Mouse (Mus musculus) lung, embryonic 15.5 days (tissue): Measurements from ENCODE around the gene Syne1. TPM values are rescaled to one million over a fixed set of nuclear protein-coding genes. Genes with fewer than 3 reads are reported as not detected.

ENCODE experiments used
- ATAC-seq: fragments of 200-750 bp; cut with Nextera tagmentation; 2 replicates; pipeline ENCODE4 v1.8.0; 2017; ENCODE audit warnings: moderate number of reproducible peaks, borderline replicate concordance; ENCODE audit not compliant: low FRiP score, low TSS enrichment; ENCODE audit errors: extremely low read depth
- H3K27ac ChIP-seq: fragments of 300-500 bp; sonication (generic); 2 replicates; pipeline ENCODE4 v1.5.1; 2015; ENCODE audit warnings: moderate library complexity, mild to moderate bottlenecking, inconsistent platforms
- H3K27me3 ChIP-seq: fragments of 300-500 bp; sonication (generic); 2 replicates; pipeline ENCODE4 v1.6.1; 2015; ENCODE audit warnings: inconsistent platforms
- H3K36me3 ChIP-seq: fragments of 300-500 bp; sonication (generic); 2 replicates; pipeline ENCODE4 v1.6.1; 2015; ENCODE audit warnings: inconsistent platforms
- H3K4me1 ChIP-seq: fragments of 300-500 bp; sonication (generic); 2 replicates; pipeline ENCODE4 v1.6.1; 2015; ENCODE audit warnings: inconsistent platforms
- H3K4me2 ChIP-seq: fragments of 300-500 bp; sonication (generic); 2 replicates; pipeline ENCODE4 v1.6.1; 2015; ENCODE audit warnings: inconsistent platforms, mild to moderate bottlenecking, moderate library complexity
- H3K4me3 ChIP-seq: fragments of 300-500 bp; sonication (generic); 2 replicates; pipeline ENCODE4 v1.5.1; 2015; ENCODE audit warnings: mild to moderate bottlenecking, inconsistent platforms
- H3K9ac ChIP-seq: fragments of 300-500 bp; sonication (generic); 2 replicates; pipeline ENCODE4 v1.6.1; 2015; ENCODE audit warnings: inconsistent platforms
- H3K9me3 ChIP-seq: fragments of 300-500 bp; sonication (generic); 2 replicates; pipeline ENCODE4 v1.6.1; 2016; ENCODE audit warnings: inconsistent platforms
- WGBS: fragments of 180-500 bp; shearing (Covaris S2); methylation state at CpG from one replicate; pipeline ENCODE4 v1.1.7; 2015; 5-methylcytosine and 5-hydroxymethylcytosine counted together
- polyA plus RNA-seq: library from polyadenylated mRNA; unstranded; fragments of >200 nt; fragmentation: Nextera tagmentation; extraction: Ambion mirVana; gene quantifications from 2 replicates; pipeline ENCODE4 v1.2.1, GENCODE M21; 2015

The Syne1 gene
- polyA plus RNA-seq, 1 experiment from 2014 or later = 4.9 TPM

DNA sequence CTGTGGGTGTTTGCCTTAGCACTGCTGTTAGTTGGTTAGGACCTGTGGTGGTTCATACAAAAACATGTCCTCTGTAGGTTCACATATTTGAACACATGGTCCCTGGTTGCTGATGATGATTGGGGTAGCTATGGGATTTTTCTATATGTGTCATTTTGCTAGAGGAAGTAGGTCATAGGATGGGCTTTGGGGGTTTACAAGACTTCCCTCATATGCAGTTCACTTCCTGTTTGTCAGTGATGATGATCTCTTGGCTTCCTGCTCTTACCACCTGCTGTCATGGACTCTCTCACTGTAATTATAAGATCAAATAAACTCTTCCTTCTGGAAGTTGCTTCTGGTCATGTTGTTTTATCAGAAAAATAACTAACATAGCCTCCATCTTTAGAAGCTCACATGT lies 7.5 kb upstream of the Syne1 start:
- Histone ChIP-seq H3K4me1 (no peaks in the 10 kb centered on the region), H3K9ac (no peak overlapping the region), H3K4me2 (no peak overlapping the region), H3K27ac (no peak overlapping the region), H3K36me3 (no peaks in the 10 kb centered on the region), H3K9me3 (no peaks in the 10 kb centered on the region), H3K4me3 (no peak overlapping the region), H3K27me3 (no peaks in the 10 kb centered on the region)
- ATAC-seq = no peak

DNA sequence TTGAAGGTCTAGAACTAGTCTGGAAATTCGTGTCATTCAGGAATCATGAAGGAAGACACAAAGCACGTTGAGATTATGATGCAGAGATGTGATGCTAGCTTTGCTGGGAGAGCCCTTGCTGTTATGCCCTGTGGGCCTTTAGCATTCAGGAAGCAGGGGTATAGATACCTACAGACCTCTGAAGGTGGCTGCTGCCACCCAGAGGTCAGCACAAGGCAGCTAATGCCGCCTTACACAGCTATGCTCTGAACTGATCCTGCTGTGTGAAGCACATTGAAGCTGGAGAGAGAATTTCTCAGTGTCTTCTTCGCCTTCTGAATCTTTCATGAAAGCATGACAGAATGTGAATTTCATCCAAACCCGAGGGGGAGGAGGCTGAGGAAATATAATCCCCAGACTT lies 3.7 kb upstream of the Syne1 start:
- 17% methylated on average over 5 of the region's 5 CpGs for WGBS

DNA sequence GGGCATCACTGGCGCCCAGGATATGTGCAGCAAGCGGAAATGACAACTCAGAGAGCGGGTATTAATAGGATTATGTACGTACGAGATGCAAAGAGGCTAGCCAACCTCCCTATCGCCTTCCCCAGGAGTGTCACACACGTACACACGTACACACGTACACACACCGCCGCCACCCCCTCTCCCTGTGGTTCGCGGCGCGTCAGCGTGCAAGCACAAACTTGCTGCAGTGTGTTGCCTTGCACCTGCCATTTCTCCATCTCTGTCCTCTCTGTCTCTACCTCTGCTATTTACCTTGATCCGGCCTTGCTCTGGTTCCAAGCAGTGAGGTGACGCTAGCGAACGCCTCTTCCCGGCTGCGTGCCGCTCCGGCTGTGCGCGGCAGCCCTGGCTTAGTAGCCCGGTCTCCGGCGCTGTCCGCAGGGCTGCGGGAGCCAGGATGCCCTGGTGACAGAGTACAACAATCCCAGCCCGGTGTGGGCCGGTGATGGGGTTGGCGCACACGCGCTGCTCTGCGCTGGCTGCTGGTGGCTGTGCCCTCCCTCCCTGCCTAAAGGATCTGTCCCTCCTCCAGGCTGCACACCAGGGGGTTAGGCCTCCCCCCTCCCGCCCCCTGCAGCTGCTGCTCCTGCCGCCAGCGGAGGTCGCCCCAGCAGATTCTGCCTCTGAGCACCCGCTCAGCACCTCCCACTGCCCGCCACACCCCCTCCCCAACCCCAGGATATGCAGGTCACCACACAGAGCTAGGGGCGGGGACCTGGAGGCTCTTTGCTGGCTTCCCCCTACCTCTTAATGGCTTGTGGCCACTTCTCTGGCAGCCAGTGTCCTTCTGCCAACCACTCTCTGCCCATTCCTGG lies 887 bp downstream of the Syne1 start:
- H3K27me3 ChIP-seq = no peaks in the 10 kb centered on the region; the same call in 1 of the 2 replicates
- H3K9me3 ChIP-seq = no peaks in the 10 kb centered on the region
- H3K36me3 ChIP-seq = no peaks in the 10 kb centered on the region
- ATAC-seq = peak; percentile 83
- H3K4me1 ChIP-seq = 0 out of 2 replicates have a peak, but pooled peaks cover 3% of the 10 kb centered on the region
- peak overlapping the region; percentile 8; the same call in 1 of the 2 replicates for H3K9ac ChIP-seq
- WGBS = under 1% methylated on average over 44 of the region's 44 CpGs
- H3K27ac ChIP-seq = no peak overlapping the region
- H3K4me3 ChIP-seq = peak overlapping the region; percentile 41
- peak overlapping the region; percentile 85 for H3K4me2 ChIP-seq

More for the DNA sequence above, 3.7 kb upstream of the Syne1 start:
- H3K27me3 ChIP-seq = no peaks in the 10 kb centered on the region; the same call in 1 of the 2 replicates
- no peaks in the 10 kb centered on the region for H3K36me3 ChIP-seq
- H3K4me2 ChIP-seq = no peak overlapping the region
- H3K4me1 ChIP-seq = 0 out of 2 replicates have a peak, but pooled peaks cover 3% of the 10 kb centered on the region
- ATAC-seq = no peak
- H3K9me3 ChIP-seq = no peaks in the 10 kb centered on the region
- no peak overlapping the region for H3K9ac ChIP-seq
- H3K27ac ChIP-seq = no peak overlapping the region
- H3K4me3 ChIP-seq = no peak overlapping the region

DNA sequence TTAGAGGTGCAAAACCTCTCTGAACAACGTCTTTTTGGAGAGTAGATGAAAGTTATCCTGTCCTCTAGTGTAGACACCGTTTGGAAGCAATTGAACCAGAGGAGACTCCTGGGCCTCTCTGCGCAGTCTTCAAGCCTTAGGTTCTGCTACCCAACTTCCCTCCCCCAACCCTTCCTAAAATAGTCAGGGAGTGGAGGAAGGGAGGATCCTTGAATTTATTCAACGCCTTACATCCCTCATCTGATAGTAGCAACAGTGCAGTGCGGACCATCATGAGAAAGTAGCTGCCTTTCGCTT lies 1.5 kb downstream of the Syne1 start:
- peak overlapping the region; percentile 41 for H3K4me3 ChIP-seq
- WGBS = 12% methylated on average over 6 of the region's 6 CpGs

DNA sequence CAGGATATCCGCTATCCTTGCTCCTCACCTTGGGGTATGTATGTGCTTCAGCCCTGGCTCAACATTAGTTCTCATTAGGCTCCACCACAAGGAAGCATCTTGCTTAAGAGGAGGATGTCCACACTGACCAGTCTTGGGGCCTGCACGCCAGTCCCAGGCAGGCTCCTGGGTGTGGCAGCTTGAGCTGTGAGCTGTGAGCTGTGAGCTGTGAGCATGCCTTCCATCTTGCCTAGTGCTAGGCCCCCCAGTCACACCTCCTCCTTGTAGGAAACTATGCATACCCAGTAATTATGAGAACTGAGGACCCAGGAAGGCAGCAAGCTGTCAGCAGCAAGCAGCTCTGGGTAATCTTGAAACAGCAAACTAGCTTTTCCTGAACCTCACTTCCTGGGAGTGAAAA lies 2.6 kb downstream of the Syne1 start:
- H3K27ac ChIP-seq = no peak overlapping the region
- WGBS = 78% methylated on average over 2 of the region's 2 CpGs
- no peak for ATAC-seq
- no peak overlapping the region for H3K4me3 ChIP-seq
- H3K9me3 ChIP-seq = no peaks in the 10 kb centered on the region
- 0 out of 2 replicates have a peak, but pooled peaks cover 3% of the 10 kb centered on the region for H3K4me1 ChIP-seq
- no peak overlapping the region for H3K4me2 ChIP-seq
- H3K36me3 ChIP-seq = no peaks in the 10 kb centered on the region
- H3K9ac ChIP-seq = no peak overlapping the region
- no peaks in the 10 kb centered on the region; the same call in 1 of the 2 replicates for H3K27me3 ChIP-seq

More for the DNA sequence above, 1.5 kb downstream of the Syne1 start:
- H3K9ac ChIP-seq = no peak overlapping the region
- H3K36me3 ChIP-seq = no peaks in the 10 kb centered on the region
- H3K27me3 ChIP-seq = no peaks in the 10 kb centered on the region; the same call in 1 of the 2 replicates
- ATAC-seq = no peak
- no peak overlapping the region for H3K27ac ChIP-seq
- peak overlapping the region; percentile 85 for H3K4me2 ChIP-seq
- no peaks in the 10 kb centered on the region for H3K9me3 ChIP-seq
- 0 out of 2 replicates have a peak, but pooled peaks cover 3% of the 10 kb centered on the region for H3K4me1 ChIP-seq

DNA sequence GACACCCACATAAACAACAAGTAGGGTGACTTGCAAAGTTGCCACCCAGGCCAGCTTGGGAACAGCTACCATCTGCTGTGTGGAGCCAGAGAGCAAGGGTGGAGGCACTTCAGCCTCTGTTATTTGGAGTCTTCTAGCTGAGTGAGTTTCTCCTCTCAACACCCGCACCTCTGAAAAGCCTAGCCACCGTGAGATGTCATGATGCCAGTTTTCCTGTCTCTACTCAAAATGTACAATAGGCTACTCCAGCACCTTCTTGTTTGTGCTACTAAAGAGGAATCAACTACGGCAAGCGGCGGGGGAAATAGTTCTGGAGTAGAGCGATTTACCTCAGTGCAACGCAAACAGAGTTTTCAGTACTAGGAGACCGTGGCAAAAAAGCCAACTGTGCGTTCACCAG lies 3.5 kb downstream of the Syne1 start:
- no peaks in the 10 kb centered on the region for H3K9me3 ChIP-seq
- H3K4me3 ChIP-seq = no peak overlapping the region
- H3K4me2 ChIP-seq = no peak overlapping the region
- no peaks in the 10 kb centered on the region for H3K36me3 ChIP-seq
- H3K4me1 ChIP-seq = 0 out of 2 replicates have a peak, but pooled peaks cover 3% of the 10 kb centered on the region
- H3K27me3 ChIP-seq = no peaks in the 10 kb centered on the region; the same call in 1 of the 2 replicates
- 85% methylated on average over 9 of the region's 9 CpGs for WGBS
- no peak overlapping the region for H3K9ac ChIP-seq
- no peak for ATAC-seq
- H3K27ac ChIP-seq = no peak overlapping the region

DNA sequence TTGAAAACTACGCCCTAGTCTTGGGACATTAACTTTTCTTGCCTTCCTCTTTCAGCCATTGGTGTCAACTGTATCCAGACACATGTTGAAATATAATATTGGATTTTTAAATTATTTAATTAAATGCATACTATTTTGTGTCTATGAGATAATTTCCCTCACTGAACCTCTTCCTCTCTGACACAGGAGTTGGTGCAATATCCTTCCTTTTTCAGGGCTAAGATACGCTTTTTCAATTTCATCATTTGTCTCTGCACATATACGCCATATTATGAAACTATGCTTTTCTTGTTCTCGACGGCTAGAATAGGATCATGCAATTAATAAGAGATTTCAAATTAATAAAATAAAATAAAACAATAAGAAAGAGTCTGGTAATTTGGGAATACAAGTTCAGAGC lies 4.9 kb downstream of the Syne1 start:
- Histone ChIP-seq H3K4me3 (no peak overlapping the region), H3K27ac (no peak overlapping the region), H3K9me3 (no peaks in the 10 kb centered on the region), H3K27me3 (no peaks in the 10 kb centered on the region; the same call in 1 of the 2 replicates), H3K4me2 (no peak overlapping the region), H3K36me3 (no peaks in the 10 kb centered on the region), H3K9ac (no peak overlapping the region), H3K4me1 (0 out of 2 replicates have a peak, but pooled peaks cover 3% of the 10 kb centered on the region)
- 92% methylated on average over 5 of the region's 5 CpGs for WGBS
- no peak for ATAC-seq

DNA sequence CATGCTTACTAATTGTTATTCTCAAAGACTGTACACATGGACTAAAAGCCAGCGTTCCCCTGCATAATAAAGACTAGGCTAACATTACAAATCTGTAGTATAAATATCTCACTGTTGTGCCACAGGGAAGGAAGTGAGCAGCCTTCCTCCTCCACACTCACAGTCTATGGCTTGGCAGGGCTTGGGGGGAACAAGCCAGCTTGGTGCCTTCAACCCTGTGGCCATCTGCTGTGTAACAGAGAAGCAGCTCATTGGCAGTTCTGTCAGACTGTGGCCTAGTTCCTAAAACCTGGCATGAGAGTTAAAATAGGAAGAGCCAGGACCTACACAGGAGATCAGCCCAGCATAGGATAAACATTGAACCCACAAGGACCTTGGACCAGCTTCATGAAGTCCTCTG lies 23.0 kb downstream of the Syne1 start:
- WGBS = 83% methylated on average over 1 of the region's 1 CpGs
- no peaks in the 10 kb centered on the region for H3K36me3 ChIP-seq
- ATAC-seq = no peak
- no peak overlapping the region for H3K4me3 ChIP-seq
- no peaks in the 10 kb centered on the region for H3K4me1 ChIP-seq
- no peak overlapping the region for H3K4me2 ChIP-seq
- no peak overlapping the region for H3K9ac ChIP-seq
- no peaks in the 10 kb centered on the region for H3K27me3 ChIP-seq
- no peaks in the 10 kb centered on the region for H3K9me3 ChIP-seq
- H3K27ac ChIP-seq = no peak overlapping the region

DNA sequence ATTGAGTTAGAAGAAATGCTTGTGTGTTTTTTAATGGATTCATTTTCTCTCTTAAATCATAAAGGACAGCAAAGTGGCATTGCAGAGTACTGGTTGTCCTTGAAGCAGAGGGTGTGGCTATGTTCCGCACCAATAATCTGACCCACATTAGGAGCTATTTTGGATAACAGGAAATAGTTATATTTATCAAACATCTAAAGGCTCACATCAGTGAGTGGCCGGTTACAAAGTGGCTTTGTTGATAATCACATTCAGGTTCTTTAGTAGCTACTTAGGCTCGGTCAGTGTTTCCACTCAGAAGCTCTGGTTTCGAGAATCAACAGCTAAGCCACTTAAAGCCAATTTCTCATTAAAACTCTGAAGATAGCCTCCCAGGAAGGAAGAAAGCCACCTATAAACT lies 23.6 kb downstream of the Syne1 start:
- WGBS = 61% methylated on average over 4 of the region's 4 CpGs
- H3K4me1 ChIP-seq = no peaks in the 10 kb centered on the region
- ATAC-seq = no peak

DNA sequence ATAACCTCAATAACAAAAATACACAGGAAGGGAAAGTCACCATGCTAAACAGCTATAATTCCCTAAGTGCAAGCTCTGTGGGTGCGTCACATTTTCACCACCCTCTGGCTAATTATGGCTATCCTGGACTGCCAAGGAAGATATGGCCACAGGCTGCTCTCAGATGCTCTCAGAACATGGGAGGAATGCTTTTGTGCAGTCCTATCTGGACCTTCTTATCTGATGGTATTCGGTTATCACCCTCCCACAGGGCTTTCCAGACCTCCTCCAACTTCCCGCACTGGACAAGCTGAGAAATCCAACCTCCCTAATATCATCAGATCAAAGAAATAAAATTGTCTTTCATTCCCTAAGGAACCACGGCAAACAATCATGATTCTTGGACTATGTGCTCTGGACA lies 28.4 kb downstream of the Syne1 start:
- Histone ChIP-seq H3K4me3 (no peak overlapping the region), H3K27me3 (no peaks in the 10 kb centered on the region), H3K36me3 (no peaks in the 10 kb centered on the region), H3K9ac (no peak overlapping the region), H3K4me1 (no peaks in the 10 kb centered on the region), H3K9me3 (no peaks in the 10 kb centered on the region), H3K4me2 (no peak overlapping the region), H3K27ac (no peak overlapping the region)
- WGBS = 72% methylated on average over 4 of the region's 4 CpGs
- no peak for ATAC-seq

More for the DNA sequence above, 23.6 kb downstream of the Syne1 start:
- Histone ChIP-seq H3K4me2 (no peak overlapping the region), H3K36me3 (no peaks in the 10 kb centered on the region), H3K9ac (no peak overlapping the region), H3K27me3 (no peaks in the 10 kb centered on the region), H3K9me3 (no peaks in the 10 kb centered on the region), H3K27ac (no peak overlapping the region), H3K4me3 (no peak overlapping the region)

DNA sequence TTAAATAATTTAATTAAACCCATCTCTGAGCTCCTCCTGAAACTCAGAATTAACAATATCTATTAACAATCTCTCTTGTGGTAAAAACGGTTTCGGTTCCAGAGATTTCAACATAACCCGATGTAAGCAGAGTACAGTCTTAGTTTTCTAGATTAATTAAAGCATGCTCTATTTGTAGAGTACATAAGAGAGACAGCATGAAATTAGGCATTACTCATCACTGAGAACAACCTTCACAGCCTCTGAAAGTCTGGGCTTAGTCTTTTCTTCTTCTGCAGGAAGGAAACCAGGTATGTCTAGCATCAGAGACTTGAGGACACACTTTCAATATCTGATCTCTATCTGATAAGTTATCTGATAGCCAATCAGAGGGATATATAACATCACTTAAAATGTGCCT lies 29.0 kb downstream of the Syne1 start:
- Histone ChIP-seq H3K4me3 (no peak overlapping the region), H3K9me3 (no peaks in the 10 kb centered on the region), H3K27me3 (no peaks in the 10 kb centered on the region), H3K36me3 (no peaks in the 10 kb centered on the region), H3K9ac (no peak overlapping the region), H3K27ac (no peak overlapping the region), H3K4me2 (no peak overlapping the region), H3K4me1 (no peaks in the 10 kb centered on the region)
- 92% methylated on average over 3 of the region's 3 CpGs for WGBS
- ATAC-seq = no peak

DNA sequence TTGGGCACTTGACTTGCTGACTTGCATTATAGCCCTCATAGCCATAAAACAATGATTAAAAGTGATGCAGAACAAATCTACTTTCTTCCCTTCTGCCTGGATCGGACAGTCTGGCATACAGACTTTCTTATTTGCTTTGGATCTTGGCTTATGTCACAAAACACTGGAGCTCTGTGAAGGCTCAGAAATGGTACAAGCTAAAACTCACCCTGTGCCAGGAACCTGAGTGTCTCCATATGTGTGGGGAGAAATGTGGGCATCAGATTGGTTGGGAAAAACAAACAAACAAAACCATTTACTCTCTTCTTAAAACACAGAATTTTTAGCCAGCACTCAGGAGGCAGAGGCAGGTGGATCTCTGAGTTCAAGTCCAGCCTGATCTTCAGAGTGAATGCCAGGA lies 30.6 kb downstream of the Syne1 start:
- H3K36me3 ChIP-seq = no peaks in the 10 kb centered on the region
- H3K9ac ChIP-seq = no peak overlapping the region
- ATAC-seq = no peak
- H3K27me3 ChIP-seq = no peaks in the 10 kb centered on the region
- WGBS = 77% methylated on average over 1 of the region's 1 CpGs
- no peak overlapping the region for H3K27ac ChIP-seq
- H3K4me1 ChIP-seq = no peaks in the 10 kb centered on the region
- no peak overlapping the region for H3K4me2 ChIP-seq
- no peak overlapping the region for H3K4me3 ChIP-seq
- H3K9me3 ChIP-seq = no peaks in the 10 kb centered on the region
